Mouse (Mus musculus) CD4-positive, CD25-positive, alpha-beta regulatory T cell, adult 2 months (primary cell): ENCODE measurements around the gene Cxcl3.
A peak's percentile ranks its signal among the peaks of the same experiment; 100 is the strongest.

ENCODE experiments used
- DNase-seq: peaks from one replicate; pipeline ENCODE4 v3.0.0-alpha.2; 2012; ENCODE audit warnings: low read depth, low spot score

Cxcl3 gene

GRCm38 (mm10) chr5:90785659-90786588 lies at the start of gene Cxcl3:
Gene Cxcl3 (plus strand): TSS chr5:90786103.
- DNase-seq: peak; percentile 31

- DNase-seq: peak; percentile 33
Observed at GRCm38 (mm10) chr5:90742029-90742428, 43.9 kb upstream of the Cxcl3 start.

- DNase-seq: no peak
Observed at GRCm38 (mm10) chr5:90753934-90754333, 32.0 kb upstream of the Cxcl3 start.

GRCm38 (mm10) chr5:90758020-90758605 lies 27.8 kb upstream of the Cxcl3 start:
- no peak for DNase-seq

DNA sequence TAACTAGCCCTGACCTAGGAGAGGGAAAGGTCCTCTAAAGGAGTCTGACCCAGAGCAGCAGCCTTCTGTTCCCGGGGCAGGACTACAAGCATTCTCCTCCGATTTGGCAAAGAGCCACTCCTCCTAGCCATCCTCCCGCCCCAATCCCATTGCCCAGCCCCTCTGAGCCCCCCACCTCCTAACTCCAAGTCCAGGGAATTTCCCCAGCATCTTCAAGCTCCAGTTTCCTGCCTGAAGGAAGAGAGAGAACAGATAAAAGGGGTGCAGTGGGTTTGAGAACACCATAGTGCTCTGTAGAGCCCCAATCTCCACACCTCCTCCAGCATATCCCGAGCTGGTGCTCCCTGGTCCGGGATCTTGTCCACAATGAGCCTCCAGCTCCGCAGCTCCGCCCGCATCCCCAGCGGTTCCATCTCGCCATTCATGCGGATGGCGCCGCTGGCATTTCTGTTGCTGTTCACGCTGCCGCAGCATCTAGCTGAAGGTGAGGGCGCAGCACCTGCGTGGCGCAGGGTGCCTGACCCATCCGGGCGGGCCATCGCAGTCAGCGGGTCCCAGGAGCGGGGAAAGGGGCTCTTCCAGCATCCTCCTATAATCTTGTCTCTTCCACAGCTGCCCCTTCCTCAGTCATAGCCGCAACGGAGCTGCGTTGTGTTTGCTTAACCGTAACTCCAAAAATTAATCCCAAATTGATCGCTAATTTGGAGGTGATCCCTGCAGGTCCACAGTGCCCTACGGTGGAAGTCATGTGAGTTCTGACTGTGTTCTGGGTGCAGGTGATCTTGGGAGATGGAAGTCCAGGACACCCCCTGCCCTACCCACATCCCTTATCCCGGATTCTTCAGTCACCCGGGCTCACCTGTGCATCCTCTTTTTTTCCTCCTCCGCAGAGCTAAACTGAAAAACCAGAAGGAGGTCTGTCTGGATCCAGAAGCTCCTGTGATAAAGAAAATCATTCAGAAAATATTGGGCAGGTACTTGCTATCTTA lies 26.5 kb upstream of the Cxcl3 start, which contains the start of gene Cxcl5:
TSS of gene Cxcl5 (plus strand) at position 284 of the 989 bp plus-strand sequence.
- DNase-seq: no peak

- no peak for DNase-seq
Observed at GRCm38 (mm10) chr5:90760303-90760702, 25.6 kb upstream of the Cxcl3 start.

DNA sequence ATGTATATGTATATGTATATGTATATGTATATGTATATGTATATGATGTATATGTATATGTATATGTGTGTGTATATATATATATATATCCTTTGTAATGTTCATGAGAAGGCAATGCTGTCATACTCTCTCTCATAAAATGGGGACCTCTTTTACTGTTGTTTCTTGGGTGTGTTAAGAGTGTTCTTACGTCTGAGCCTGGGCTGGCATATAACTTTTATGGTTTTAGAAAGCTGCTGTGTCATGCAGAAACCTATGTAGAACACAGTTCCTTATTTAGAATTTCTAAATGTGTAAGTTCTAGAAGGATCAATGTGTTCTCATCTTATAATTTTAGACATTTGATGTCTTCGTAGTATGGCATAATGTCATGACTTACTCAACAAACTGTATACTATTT lies 25.1 kb upstream of the Cxcl3 start:
- no peak for DNase-seq

GRCm38 (mm10) chr5:90761834-90762233 lies 24.1 kb upstream of the Cxcl3 start:
- DNase-seq: no peak

DNA sequence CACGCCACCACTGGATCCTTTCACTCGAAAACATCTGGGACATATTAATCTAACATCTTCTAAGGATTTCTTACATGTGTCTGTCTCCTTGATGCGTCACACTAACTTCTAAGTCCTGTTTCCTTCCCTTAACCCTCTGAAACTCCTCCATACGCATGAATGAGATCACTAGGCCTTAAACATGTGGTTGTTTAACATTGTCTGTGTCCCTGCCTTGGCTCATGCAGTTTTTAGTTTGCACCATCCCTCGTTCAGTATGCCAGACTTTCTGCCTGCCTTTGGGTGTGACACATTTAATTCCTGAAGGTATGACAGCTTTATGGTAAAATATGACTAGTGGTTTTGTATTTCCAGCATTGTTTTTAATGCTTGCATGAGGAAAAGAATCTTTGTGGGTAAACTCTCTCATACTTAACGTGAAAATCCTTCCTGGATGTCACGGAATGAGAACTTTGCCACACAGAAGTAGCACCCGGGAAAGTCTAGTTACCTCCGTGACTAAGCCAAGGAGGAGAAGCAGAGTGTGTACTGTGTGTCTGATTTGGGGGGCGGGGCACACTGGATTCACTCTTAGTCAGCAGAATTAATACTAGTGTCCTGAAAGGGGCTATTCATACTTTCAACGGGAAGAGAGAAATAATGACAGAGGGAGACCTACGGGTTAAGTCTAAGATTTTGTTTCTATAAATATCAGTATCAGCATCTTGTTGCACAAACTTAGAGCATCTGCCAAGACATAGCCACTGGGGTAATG lies 21.8 kb upstream of the Cxcl3 start:
- DNase-seq: no peak

- no peak for DNase-seq
Observed at GRCm38 (mm10) chr5:90765821-90766606, 19.9 kb upstream of the Cxcl3 start.

GRCm38 (mm10) chr5:90768218-90768617 lies 17.7 kb upstream of the Cxcl3 start, which contains the start of gene Ppbp:
Gene Ppbp (plus strand): TSS chr5:90768518.
- no peak for DNase-seq

GRCm38 (mm10) chr5:90771369-90771768 lies 14.5 kb upstream of the Cxcl3 start:
- no peak for DNase-seq

DNA sequence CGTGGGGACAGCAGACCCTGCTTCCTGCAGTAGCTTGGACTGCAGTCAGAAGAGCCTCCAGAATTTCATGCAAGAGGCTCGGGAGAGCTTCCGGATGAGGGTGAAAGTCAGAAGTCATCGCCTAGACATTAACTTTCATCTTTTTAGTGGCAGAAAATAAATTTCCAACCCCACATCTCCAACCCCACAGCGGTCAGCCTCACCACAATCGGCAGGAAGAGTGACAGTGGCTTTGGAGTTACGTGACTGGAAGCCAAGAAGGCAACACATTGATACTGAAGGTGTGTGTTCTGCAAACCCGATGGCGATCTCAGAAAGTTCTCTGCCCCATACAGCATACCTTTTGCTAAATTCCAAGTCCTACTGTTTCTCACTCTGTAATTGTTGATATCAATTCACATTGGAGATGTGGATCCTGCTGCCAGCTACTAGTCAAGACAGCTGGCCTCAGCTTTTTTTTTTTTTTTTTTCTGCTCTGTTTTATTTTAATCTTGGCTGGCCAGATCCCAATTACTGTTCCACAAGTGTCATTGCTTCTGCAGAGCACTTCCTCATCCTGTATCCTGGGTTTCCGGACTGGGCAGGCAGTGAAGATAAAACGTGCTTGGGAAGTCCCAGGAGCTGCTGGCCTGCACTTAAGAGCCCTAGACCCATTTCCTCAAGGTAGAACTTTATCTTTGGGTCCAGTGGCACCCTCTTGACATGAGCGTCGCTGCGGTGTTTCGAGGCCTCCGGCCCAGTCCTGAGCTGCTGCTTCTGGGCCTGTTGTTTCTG lies 13.8 kb upstream of the Cxcl3 start, which contains the start of gene Pf4:
TSS of gene Pf4 (plus strand) at position 556 of the 774 bp plus-strand sequence.
- no peak for DNase-seq

GRCm38 (mm10) chr5:90775562-90775961 lies 10.3 kb upstream of the Cxcl3 start:
- no peak for DNase-seq

- DNase-seq: no peak
Observed at GRCm38 (mm10) chr5:90777621-90778020, 8.3 kb upstream of the Cxcl3 start.

GRCm38 (mm10) chr5:90778856-90779255 lies 7.0 kb upstream of the Cxcl3 start:
- no peak for DNase-seq

DNA sequence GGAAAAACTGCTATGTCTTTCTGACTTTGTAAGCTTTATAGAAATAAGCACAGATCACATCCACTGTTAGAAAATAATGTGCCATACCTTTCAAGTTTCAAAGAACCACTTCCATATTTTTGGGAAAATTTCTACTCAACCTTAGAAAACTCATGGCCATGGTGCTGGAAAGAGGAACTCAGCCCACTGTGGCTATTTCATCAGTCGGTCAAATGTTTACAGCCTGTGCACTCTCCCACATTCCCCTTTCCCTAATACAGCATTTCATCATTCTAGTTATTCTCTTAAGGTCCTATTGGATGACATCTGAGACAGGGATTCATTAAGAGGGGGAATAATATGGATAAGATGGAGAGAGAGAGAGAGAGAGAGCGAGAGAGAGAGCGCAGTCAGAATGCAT lies 2.2 kb upstream of the Cxcl3 start:
- DNase-seq: no peak

DNA sequence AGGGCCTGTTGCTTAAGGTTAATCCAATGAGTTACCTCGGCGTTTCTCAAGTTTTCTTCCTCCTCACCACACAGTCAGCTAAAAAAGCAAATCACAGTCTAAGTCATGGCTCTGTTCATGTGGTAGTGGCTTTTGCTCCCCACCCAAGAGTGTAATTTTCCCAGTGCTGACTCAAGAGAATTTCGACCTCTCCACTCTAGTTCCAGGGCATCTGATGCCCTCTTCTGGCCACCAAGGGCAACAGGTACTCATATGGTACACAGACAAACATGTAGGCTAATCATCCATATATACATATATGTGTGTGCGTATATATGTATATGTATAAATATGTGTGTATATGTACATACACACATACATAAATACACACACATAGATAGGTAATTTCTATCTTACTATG lies 2.2 kb downstream of the Cxcl3 start:
- DNase-seq: no peak
